Mouse (Mus musculus) heart, adult 18-20 months (tissue): ENCODE results near the gene Nfkbia. TPM values are rescaled to one million over a fixed set of nuclear protein-coding genes. Genes with fewer than 3 reads are reported as not detected.

Experiments used
- DNase-seq, 2 experiments: peaks; one replicate each; pipeline ENCODE4 v3.0.0; 2021 to 2022; ENCODE audit warnings: mixed read lengths in 1 of 2
- long read RNA-seq, 2 experiments: library from polyadenylated mRNA; stranded (forward); transcript quantifications; one replicate each; pipeline ENCODE4 v2.0.0; 2021
- total RNA-seq, 2 experiments: library from RNA; stranded (reverse); gene quantifications; 2 replicates each; pipeline ENCODE4 v1.2.3; 2021

Gene Nfkbia
- 10 to 100 TPM; 59.5 to 74.3 TPM for total RNA-seq
- long read RNA-seq, experiment 1, transcript Nfkbia-201 (6 exons, 1,578 nt), result major isoform, 38 of 45 reads
- long read RNA-seq, experiment 1, partial matches to known transcripts, result 6 of 45 reads
- long read RNA-seq, experiment 1, other reads (novel, unspliced or antisense), result 1 of 45 reads
- long read RNA-seq, experiment 2, transcript Nfkbia-201 (6 exons, 1,578 nt), result major isoform, 43 of 53 reads
- long read RNA-seq, experiment 2, partial matches to known transcripts, result 3 of 53 reads
- long read RNA-seq, experiment 2, other reads (novel, unspliced or antisense), result 7 of 53 reads

DNA sequence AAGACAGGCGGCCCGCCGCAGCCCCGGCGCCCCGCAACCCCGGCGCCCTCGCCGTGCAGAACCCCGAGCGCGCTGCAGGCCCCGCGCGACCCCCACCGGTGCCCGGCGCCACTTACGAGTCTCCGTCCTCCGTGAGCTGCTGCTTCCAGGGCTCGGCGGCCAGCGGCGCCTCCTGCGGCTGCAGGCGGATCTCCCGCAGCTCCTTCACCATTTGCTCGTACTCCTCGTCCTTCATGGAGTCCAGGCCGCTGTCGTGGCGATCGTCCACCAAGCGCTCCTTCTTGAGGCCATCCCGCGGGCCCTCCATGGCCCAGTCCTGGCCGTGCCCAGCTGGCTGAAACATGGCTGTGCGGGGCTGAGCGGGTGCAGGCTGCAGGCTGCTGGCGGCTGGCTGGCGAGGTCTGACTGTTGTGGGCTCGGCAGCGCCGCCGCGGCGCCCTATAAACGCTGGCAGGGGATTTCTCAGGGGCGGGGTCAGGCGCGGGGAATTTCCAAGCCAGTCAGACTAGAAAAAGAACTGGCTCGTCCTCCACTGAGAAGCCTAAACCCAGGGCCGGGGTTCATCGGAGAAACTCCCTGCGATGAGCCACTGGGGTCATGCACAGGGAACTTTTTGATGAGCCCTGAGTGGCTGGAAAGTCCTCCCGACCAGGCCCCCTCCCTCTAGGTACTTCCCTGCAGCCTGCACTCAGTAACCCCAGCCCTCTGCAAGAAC lies at the start of gene Nfkbia:
Gene Nfkbia, minus strand, starts transcription at position 464 of the 715 bp plus-strand sequence.
- peak; percentile 98 for DNase-seq

DNA sequence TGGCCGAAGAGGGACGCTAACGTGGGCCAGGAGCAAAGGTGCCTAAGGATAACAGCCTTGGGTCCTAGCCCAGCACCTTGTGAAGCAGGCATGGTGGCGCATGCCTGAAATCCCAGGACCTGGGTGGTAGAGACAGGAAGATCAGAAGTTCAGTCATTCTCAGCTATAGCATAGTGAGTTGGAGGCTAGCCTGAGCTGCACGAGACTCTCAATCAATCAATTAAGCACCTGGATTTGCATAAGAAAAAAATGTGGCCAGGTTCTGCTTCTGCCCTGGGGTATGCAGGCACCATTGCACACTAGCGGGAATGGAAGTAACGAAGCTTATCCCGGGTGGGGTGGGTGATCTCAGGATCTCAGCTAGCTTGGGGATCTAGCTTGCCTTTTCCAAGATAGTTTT lies 46.7 kb upstream of the Nfkbia start:
- no peak for DNase-seq

DNA sequence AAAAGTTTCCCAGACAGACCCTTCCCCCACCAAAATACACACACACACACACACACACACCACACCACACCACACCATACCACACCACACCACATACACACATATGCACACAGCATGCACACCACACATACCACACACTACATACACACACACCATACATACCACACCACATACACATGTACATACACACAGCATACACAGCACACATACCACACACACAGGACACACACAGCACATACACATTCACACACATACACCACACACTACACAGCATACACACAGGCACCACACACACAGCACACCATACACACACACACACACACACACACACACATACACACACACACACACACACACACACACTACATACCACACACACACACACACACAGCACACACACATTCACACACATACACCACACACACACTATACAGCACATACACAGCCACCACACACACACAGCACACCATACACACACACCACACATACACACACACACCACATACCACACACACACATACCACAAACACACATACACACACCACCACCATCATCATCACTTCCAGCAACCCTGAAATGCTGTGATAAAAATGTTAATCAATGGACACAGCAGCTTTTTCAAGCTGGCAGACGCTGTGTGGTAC lies 46.0 kb upstream of the Nfkbia start:
- no peak for DNase-seq

DNA sequence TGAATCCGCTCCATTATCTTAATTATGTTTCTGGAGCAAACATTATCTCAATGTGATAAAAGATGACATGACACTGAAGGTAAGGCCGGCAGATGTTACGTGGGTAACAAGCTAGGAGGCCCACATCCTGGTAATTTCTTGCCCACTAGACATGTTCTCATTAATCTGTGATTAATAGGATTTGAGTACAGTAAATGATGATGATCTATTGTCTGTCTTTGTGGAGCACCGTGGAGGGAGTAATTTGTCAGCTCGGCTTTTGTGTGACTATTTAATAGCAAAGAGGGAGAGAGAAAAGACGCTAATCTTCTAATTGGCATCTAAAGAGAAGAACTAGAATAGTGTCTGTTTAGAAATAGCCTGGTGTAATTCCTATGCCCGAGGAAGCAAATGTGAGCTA lies 45.3 kb upstream of the Nfkbia start:
- no peak for DNase-seq

DNA sequence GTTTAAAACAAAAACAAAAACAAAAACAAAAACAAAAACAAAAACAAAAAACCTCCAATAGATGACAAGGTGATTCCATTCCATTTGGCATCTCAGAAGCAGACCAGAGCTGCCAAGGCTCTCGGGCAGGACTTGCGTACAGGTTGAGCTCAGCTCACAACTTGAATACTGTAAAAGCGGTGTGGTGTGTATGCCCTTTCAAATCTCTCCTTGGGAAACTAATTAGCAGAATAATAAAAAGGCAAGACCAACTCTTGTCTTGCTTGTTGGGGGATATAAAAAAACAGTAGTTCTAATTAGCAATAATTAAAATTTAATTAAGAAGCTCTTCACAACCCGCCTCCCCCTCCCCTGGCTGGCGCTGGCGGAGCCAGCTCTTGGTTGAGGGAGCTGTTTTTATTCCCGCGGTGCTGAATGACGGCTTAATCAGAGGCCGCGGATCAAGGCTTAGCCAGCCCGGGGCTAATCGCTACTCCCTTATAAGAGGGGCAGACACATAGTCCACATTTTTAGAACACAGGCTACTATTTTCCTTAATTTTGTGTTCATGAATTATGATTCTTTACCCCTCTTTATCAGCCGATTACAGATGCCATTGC lies 44.2 kb upstream of the Nfkbia start:
- no peak for DNase-seq

DNA sequence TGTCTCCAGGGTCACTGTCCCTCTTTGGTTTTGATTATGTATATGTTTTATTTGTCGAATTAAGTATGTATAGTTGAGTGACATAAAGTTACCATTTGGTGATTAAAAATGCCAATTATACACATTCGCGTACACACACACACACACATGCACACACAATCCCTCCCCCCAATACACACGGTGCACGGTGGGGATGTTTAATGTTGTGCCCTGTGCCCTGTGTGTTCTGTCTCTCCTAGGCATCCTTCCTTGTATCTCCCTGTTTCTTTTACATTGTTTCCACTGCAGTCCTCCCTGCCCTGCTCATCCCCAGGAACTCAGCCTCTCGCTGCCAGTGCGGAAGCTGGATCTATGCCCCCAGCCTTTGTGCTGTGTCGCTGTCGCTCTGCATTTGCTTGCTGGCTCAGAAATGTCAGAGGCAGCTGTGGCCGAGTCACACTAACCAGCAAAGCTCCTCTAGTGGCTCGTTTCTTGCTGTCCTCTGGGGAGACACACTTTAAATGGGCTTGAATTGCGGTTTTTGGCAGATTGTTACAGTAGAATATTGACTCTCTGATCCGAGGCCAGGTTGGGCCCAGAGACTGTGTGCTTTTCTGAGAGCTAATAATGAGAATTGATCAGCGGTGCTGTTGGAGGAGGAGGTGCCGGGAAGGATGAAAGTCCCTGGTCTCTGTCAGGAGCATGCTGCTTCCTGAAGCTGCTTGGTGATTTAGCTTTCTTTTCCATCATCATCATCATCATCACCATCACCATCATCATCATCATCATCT lies 34.7 kb upstream of the Nfkbia start:
- DNase-seq, result no peak

DNA sequence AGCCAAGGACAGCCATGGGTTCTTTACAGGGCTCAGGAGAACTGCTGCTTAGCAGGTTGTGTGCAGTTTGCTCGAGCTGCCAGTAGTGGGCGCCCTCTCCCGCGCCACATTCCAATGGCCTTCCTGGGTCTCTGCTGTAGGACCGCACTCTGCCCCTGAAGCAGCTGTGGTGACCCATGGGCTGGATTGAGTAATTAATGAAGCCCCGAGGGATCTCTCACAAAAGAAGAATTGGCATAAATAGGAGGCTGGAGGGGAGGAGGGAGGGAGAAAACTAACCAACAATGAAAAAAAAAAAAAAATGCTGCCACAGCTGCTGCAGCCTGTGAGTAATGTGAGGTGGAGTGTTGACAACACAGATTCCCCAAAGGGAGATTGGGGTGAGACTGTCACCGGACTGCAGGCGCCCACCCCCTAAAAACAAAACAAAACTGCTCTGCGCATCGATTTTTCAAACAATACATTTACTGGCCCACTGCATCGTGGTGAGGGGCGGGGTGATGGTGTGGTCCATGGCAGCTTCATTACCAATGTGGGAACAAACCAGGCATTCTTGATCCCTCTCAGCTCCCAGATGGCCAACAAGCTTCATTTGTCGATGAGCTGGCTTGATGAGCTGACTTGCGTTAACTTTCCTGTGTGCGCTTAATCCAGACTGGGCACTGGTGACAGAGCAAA lies 25.8 kb upstream of the Nfkbia start:
- DNase-seq, result peak; percentile 59 to 64

DNA sequence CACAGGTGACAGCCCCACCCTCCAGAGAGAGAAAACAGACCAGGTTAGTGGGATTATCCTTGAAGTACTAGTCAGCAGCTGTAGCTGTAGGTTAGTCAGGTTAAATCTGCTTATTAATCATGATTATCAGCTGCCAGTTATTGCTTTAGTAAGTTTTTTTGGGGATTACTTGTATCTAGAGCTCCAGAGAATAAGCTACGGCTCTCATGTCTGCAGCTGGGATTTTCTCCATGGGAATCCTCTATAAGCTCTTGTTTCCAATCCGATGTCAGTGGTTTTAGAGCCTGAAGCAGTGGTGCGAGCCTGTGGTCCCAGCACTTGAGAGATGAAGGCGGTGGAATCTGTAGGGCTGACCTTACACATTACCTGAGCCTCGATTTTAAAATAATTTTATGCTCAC lies 16.4 kb upstream of the Nfkbia start:
- DNase-seq, result no peak

DNA sequence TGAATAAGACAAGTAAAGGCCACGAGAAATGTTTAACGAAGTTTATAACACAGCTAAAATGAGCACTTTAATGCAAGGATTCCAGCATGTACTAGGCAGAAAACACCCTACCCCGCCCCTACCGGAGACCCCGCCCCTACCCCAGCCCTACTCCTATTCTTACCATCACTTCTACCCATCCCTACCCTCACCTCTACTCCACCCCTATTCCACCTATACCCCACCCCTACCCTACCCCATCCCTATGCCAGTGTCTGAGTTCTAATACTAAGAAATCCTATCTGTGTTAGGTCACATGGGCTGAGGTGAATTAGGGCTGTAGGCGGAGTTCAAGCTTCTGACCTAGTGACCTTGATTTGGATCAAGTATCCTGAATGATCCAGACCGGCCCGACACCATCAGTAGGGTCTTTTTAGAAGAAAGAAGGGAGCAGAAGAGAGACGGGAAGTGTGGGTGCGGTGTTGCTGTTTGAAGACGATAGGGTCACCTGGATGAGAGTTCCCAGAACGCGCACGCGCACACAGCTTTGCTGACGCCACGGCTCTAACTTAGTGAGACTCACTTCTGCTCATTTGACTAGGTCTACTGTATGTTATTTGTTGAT lies 15.0 kb upstream of the Nfkbia start:
- no peak for DNase-seq

DNA sequence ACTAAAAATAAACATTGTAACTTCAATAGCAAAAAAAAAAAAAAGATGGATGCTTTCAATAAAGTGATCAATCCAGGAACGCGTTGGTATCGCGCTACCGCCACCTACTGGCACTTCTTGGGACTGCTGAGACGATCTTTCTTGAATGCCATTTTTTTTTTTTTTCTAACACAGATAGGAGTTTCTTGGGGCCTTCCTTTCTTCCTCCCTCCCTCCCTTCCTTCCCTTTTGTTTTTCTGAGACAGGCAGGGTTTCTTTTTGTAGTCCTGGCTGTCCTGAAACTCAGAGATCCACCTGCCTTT lies 13.5 kb upstream of the Nfkbia start:
- peak in 1 of 2 experiments; percentile 86 for DNase-seq

DNA sequence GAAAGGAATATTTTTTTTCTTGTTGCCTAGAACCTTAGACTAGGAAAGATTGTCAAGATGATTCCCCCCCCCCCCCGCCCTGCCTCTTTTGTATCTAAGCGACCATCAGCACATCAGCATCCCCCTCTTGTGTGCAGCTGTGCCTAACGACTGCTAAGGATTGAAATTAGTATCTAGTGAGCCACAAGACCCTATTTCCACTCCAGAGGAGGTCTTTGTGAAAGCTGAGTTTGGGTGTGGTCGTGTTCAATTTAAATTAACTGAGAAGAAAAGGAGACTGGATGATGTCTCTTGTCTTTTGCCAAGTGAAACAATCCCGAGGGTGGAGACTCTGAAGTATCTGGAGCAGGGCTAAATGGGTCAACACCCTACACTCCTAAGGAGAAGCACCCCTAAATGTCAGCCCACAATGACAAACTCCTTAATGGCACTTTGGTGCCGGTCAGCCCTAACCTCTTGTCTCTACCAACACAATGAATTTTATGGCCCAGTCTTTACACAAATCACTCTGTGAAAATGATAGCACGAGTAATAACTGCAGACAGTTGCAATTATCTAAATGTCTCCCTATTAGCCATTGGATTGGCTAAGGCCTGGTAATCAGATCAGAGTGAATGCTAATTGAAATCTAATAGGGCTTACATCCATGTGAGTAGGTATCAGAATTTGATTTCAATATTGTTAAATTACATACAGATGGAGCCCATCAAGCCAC lies 13.0 kb upstream of the Nfkbia start:
- no peak for DNase-seq

DNA sequence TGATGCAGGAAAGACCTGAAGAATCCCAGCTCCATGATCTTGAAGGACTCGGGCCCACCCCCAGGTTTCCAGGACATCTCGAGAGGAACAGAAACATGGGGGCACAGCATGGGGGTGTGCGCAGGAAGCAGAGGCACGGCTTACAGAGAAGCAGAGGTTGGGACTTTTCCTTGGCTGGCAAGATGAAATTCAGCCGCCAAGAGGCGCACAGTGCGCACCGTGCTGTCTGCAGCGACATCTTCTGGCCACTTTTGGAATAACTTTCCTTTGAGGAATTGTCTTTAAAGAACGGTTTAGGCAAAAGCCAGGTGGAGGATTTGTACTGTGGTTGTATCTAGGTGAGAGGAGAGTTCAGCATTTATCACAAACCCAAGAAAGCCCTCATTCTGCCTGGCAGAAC lies 6.6 kb upstream of the Nfkbia start:
- DNase-seq, result peak; percentile 80 to 93

DNA sequence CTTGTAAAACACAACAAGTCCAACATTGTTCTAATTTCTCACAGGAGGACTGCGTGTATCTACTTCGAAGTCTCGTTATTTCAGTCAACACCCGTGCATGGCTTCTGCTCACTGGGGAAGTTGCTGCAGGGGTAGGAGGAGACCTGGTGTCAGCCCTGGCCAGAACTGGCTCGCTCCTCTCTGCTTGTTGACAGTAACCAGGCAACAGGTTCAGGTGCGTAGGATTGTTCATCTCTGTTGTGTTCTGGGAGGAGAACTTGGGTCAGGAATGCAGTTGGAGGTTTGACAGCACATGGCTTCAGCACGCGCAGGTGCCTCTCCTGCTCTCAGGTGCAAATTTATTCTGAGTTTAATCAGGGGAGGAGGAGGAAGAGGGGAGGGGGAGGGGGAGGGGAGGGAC lies 5.3 kb upstream of the Nfkbia start:
- DNase-seq, result no peak

DNA sequence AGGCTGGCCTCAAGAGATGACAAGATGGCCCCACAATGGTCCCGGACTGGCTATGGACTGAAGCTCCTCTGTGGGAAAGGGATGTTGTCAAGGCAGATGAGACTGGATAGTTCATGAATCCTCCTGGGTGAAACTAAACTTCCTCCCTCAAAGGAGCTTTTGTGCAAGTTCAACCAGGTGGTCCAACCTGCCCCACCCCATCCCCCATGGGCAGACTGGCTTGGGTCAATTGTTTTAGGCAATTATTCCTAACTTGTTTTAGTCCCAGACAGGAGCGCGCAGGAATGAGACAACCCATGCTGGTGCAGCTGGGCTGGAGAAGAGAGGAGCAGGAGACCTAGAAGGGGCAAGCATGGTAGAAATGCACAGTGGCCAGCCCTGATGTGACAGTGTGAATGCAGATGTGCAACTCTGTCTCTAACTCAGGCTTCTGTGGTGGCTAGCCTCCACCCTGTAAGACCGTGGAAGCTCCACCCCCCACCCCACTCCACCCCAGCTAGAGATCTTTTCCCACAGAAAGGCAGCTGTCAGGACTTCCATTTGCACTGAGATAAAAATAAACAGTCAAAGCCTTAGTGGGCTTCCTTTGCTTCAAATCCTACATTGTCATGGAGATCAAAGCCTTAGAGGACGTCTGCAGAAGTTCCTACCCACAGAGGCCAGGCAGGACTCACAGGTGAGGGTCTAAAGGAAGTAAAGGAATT lies 3.6 kb upstream of the Nfkbia start:
- DNase-seq, result no peak

DNA sequence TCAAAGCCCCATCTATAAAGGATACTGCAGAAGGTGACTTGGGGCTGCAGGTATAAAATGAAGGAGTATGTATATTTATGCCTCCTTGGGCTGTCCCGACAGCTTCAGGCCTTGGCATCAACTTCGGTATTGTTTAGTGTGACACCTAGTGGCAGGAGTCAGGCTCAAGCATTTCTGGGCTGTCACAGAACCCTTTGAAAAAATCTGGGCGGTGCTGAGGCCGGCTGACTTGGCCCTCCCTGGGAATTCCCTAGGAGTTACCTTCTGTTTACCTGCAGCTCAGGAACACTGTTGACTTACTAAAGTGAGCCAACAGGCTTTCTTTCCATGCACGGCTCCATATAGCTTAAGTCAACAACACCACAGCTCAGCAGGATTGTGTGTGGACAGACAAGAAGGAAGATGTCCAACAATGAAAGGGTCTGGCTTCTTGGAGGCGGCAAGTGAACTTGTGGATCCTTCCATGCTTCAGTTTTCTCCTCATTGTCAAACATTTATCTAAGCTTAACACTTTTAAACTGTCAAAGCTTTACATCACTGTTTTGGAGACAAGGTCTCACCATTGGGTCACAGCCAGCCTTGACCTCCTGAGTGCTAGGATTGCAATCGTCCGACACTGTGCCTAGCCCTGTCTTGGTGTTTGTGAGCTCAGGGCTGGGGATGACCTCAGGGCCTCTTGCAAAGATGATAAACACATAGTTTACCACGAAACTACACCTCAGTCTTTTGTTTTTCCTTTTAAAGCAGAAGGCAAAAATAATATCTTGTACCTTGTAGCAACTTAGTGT lies 2.9 kb upstream of the Nfkbia start:
- peak; percentile 84 to 85 for DNase-seq

DNA sequence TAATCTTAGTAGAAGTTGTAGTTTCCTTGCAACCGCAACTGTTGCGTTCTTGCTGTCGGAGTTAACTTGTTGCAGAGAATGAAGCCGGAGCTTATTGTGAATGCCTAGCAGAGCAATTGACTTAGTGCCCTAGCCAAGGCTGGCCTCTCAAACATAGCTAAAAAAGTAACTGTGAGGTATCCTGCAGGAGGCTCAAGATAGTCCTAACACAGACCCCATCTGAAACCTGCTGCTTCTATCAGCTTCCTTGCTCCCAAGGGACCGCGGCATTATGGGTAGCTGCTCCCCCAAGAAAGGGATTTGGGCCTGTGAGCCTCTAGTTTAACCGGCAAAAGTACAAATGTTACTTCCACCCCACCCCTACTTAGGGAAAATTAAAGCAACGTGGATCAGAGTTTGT lies 934 bp upstream of the Nfkbia start:
- peak; percentile 49 to 58 for DNase-seq

DNA sequence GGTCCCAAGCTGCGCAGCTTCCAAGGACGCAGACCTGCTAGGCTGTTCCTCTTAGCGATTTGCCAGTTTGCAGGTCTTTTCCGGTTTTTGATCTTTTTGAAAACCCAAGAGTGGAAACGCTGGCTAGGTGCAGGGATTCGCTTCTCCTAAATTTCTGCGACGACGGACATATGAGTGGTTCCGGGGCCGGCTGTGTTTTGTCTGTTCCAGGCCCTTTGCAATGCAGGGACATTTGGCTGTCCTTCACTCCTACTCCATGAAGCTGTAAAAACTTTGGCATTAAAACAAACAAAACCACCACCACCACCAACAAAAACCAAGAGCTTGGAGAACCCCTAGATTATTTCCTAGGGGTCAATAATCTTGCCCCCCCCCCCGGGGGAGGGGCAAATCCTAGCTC lies 494 bp upstream of the Nfkbia start:
- DNase-seq, result no peak

DNA sequence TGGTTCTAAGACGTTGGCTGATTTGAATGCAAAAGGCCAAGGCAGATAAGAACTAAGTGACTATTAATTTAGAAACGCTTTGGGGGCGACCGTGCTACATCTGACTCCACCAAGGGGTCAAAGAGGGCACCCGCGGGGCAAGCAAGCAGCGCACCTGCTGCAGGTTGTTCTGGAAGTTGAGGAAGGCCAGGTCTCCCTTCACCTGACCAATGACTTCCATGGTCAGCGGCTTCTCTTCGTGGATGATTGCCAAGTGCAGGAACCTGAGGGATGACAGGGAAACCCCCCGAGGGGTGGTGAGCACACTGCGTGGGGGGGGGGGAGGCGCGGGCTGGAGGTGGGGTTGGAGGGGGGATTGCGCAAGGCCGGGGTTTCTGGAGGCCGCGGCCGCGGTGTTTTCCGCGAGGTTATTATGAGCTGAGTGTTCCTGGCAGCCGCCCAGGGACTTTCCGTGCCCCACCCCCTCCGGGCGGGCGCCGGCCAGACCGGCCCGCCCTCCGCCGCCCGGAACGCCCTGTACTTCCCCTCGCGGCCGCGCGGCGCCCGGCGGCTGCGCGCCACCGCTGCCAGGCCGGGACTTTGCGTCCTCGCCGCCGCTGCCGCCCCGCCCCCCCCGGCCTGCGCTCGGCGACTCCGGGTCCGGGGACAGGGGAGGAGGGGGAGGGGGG lies 797 bp downstream of the Nfkbia start:
- DNase-seq, result peak; percentile 98 to 99
